Mouse (Mus musculus) MN1 (cell line): ENCODE data around the gene Krt35.

Experiments
- DNase-seq: peaks from one replicate; pipeline ENCODE4 v3.0.0-alpha.2; 2016; ENCODE audit warnings: low spot score

Krt35 gene

DNA sequence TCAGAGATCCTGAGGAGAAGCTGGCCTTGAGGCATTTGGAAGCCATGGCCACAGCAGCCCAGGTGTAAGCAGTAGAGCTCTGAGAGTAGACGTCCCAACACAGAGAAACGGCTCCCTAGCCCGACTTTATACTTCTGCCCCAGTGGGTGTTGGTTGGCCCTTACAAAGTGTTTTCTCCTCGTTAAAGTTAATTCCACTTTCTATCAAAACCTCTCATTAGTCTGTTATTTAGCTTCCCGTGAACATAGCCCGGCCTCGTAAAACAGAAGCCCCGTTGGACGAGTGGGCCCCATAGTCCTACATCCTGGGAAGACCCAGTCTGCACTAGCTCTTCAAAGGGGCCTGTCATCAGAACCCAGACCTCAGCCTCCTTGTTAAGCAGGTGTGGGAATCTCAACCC is at the start of gene Krt35:
TSS of gene Krt35 (minus strand) at position 101 of the 400 bp plus-strand sequence.
- DNase-seq, result no peak

DNA sequence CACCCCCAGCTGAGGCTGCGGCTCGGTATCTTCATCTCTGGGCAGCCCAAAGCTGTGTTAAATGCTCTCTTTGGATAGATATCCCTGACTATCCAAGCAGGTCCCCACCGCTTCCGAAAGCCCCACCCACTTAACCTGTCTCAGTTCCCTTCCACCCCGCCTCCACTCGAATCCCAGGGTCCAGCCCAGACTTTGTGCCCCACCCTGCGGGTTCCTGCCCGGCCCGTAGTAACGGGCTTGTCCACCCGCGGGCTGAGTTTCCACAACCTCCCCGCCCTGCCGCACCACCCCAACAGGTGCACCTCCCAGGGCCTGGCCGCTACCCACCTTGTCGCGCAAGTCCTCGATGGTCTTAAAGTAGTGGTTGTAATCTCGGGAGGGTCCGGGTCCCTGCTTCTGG is 49.1 kb upstream of the Krt35 start:
- no peak for DNase-seq

DNA sequence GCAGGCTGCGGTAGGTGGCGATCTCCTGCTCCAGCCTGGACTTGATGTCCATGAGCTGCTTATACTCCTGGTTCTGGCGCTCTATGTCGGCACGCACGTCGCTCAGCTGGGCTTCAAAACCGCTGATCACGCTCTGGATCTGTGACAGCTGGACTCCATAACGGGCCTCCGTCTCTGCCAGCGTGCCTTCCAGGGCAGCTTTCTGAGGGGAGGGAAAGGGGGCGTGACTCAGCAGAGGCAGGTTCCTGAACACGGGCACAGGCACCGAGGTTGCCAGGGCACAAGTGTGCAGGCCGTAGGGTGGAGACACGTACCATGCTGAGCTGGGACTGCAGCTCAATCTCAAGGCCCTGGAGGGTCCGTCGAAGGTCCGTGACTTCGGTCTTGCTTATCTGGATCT is 44.9 kb upstream of the Krt35 start:
- no peak for DNase-seq

GRCm38 (mm10) chr11:100139391-100139790 is 43.4 kb upstream of the Krt35 start:
- DNase-seq, result no peak

GRCm38 (mm10) chr11:100138809-100139208 is 42.8 kb upstream of the Krt35 start:
- DNase-seq, result no peak

- DNase-seq, result no peak
Observed at GRCm38 (mm10) chr11:100137693-100138092, 41.7 kb upstream of the Krt35 start.

GRCm38 (mm10) chr11:100136559-100136958 is 40.5 kb upstream of the Krt35 start:
- DNase-seq, result no peak

GRCm38 (mm10) chr11:100135731-100136130 is 39.7 kb upstream of the Krt35 start, which contains the start of gene Krt15:
Gene Krt15 (minus strand): TSS chr11:100135928.
- no peak for DNase-seq

DNA sequence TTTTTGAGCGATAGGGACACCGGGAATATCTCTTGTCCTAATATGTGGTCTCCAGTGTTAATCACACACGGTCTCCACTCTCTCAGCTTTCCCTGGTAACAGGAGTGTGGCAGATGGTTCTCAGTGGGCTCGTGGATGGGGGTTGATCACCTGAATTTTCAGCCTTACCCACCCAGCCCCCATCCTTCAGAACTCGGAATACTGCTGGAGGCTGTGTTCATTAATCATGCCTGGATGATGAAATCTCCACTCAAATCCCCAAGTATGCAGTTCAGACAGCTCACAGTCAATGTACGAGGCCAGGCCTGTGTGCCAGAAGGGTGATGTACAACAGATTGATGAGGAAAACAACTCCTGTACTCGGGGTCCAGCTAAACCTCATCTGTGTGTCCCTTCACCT is 28.9 kb upstream of the Krt35 start:
- DNase-seq, result no peak

GRCm38 (mm10) chr11:100121466-100121865 is 25.4 kb upstream of the Krt35 start, which contains the start of gene Krt13:
Gene Krt13 (minus strand): TSS chr11:100121566.
- DNase-seq, result no peak

DNA sequence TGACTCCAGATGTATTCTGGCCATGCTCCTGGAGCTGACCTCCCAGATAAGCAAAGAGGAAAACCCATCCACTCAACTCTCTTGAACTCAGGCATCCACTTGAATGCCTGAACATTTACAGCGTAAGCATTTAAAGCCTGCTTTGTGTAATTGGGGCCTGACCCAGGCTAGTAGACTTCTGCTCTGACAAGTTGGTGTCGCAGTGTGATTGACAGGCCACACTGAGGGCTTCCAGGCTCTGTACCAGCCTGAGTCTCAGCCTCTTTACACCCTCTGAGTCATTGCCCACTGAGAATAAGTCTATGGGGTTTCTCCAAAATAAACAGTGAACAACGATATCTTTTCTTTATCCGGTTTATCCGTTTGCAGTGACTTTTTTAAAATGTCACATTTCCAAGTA is 24.3 kb upstream of the Krt35 start:
- no peak for DNase-seq

GRCm38 (mm10) chr11:100113742-100114029 is 17.6 kb upstream of the Krt35 start:
- DNase-seq, result no peak

DNA sequence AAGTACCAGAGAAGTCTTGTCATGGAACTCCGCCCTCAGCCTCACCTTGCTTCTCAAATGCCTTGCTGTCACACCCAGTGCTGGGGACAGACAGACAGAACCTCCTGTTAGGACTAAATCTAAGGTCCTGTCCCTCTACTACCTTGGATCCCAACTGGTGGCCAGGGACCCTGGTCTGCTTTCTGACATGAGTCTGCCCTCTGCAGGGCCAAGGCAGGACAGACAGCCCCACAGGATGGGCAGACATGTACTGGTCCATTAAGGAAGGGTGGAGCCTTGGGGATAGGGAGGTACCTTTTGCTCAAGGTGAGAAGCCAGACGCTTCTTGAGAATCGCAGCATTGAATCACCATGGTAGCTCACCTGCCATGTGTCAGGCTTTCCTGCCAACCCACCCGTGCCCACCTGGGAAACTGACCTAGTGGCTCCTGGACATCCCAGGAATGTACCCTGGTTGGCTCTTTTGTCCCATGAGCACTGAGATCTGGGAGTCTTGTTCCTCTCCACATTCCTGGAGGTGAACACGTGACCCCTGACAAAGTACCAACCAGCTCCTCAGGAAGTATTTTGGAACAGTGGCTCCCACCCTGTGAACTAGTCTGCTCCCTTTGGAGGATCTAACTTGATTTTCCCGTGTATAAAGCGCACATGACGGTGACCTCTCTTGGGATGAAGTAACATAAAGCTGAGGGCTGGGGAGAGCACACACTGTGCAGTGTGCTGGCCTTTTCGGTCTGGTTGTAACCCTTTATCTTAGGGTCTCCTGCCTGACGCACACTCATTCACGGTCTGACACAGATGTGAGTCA is 17.1 kb upstream of the Krt35 start:
- no peak for DNase-seq

DNA sequence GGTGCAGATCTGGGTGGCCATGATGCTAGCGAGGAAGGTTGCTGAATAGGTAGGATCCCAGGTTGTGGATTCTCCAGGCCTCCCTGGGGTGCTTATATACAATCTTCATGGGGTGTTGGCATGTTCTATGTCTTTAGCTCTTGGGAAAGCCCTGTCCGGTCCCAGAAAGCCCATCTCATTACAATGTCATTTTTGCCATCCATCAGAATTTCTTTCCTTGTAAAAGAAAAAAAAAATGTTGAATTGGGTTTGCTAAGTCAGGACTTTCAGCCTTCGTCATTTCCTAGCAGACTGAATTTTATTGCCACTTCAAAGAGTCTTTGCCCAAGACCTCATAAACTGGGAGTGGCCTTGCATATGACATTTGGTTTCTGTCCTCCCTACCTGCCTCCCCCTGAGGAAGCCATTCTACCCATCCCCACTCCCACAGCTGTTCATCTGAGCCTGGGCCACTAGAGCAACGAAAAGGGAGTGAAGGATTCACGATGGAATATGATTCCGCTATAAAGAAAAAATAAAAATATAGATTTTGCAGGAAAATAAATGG is 9.6 kb upstream of the Krt35 start, which contains the start of gene Krt36:
TSS of gene Krt36 (minus strand) at position 51 of the 547 bp plus-strand sequence.
- no peak for DNase-seq

DNA sequence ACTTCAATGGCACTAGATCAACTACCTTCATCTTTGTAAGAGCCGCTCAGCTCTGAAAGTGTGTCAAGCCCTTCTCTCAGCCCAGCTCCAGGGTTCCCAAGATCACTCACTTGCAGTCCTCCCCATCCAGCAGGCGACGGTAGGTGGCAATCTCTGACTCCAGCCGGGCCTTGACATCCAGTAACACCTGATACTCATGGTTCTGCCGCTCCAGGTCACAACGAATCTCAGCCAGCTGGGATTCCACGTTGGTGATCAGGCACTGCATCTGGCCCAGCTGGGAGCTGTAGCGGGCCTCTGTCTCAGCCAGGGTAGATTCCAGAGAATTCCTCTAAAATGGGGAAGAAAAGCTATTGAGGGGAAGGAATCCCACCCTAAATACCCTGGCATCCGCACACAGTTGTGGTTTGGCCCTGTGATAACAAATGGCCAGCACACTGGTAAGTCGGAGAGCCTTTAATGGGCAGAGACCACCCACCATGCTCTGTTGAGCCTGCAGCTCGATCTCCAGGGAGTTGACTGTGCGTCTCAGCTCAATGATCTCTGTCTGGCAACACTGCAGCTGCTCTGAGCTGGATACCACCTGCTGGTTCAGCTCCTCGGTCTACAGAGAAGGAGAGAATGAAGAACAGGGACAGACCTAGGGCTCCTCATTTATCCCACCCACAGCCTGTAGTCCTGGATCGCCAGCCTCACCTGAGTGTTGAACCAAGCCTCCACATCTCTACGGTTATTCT is 6.8 kb upstream of the Krt35 start:
- DNase-seq, result no peak

DNA sequence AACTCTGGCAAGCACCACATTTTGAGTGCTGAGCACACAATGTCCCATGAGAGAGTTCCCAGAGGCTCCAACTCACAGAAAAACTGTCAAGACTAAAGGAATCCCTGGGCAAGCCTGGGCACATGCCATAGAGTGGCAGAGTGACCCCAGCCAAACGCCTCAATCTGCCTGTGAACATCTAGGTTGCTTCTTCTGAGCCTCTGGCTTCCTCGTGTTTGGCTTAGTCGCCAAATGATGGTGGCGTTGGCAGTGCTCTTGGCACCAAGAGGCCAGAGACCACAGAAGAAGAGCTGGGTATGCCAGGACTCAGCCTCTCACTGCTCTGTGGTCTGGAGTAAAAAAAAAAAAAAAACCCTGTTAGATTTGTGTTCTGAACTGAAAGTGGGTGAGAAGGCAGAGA is 4.3 kb upstream of the Krt35 start:
- no peak for DNase-seq

- DNase-seq, result no peak
Observed at GRCm38 (mm10) chr11:100097819-100098218, 1.8 kb upstream of the Krt35 start.

DNA sequence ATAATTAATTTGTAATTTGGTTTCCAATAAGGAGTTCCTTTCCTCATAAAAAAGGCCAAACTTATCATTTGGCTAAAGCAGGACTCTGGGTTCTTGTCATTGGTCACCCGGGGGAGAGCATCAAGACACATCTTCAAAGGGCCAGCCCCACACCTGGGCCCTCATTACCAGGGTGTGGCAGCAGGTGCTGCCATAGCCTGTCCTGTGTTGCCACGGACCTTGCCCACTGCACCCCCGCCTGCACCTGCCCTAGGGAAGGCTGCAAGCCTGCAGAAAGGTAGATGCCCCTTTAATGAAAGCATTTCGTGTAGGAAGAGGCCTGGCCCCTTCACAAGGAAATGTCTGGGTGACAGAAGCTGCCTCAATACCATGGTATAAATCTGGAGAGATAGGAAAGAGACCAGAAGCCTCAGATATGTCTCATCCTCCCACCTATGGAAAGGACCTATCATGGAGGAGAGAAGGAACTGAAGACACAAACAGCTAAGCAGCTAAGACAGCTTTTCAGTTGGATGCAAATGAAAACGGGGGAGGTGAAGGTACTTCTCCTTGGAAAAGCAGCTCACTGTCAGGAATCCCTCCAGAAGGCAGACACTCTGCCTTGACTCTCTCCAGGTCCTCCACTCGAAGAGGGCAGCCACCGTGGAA is 7.5 kb downstream of the Krt35 start:
- no peak for DNase-seq

GRCm38 (mm10) chr11:100087861-100088260 is 8.2 kb downstream of the Krt35 start, which contains the start of gene Krt32:
Gene Krt32 (minus strand): TSS chr11:100088226.
- no peak for DNase-seq

DNA sequence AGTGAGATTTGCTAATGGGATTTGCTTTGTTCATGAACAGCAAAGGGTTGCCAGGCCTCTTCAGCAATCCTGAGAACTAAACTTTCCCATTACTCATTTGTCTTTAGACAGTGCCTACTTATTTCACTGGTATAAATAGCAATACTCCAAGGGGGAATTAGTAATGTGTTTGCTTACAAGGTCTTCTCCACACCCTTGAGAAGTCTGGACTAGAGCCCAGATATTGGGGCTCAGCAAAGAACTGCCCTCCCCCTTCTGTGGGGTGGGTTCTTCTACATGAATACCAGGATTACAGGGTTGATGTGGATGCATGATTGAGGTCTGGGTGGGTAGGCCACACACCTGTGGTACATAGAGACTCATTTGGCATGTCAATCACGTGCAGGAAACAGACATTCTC is 22.2 kb downstream of the Krt35 start:
- no peak for DNase-seq

- no peak for DNase-seq
Observed at GRCm38 (mm10) chr11:100067293-100068036, 28.6 kb downstream of the Krt35 start.
